Mouse (Mus musculus): ENCODE measurements around the gene Casp4.

Casp4 gene

DNA sequence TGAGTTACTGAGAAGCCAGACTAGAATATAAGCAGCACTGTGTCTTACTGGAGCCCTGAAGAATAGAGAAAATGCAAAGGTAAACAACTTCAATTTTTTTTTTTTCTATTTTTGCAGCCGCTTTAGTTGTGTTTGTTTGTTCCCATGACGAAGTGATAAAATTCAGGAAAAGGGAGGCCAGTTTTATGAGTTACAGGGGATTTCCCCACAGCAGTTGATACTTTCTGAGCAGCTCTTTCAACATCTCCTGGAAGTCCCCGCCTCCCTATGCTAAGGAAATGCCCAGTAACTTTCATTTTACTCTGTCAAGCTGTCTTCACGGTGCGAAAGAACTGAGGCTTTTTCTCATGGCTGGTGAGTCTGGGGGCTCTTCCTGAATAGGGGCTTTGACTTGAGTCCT, at the start of gene Casp4:
Gene Casp4 (plus strand): TSS at position 268 of the 400 bp plus-strand sequence.
- in situ Hi-C loops (cut with MboI, MseI), result no loop called here

DNA sequence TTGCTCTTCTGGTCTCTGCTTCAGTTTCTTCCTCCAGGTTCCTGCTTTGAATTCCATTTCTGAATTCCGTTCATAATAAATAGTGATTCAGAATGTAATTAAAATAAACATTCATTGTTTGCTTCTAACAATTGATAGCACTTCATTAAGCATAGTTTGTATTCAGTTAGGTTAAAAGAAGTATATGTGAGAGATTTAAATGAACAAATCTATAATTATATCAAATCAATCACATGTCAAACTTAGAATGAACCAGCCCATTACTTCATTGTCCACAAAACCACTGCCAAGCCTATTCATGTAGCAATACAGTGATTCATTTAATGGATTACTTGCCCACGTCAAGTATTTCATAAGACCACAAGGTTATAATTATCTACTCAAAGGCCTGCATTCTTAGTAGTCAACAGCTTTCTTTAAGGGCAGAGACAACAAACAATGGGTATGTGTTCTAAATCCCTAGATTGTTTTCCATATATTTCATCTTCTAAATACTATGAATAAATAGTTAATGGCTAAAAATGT, 44.6 kb upstream of the Casp4 start:
- in situ Hi-C loops (cut with MboI, MseI), result no loop called here

DNA sequence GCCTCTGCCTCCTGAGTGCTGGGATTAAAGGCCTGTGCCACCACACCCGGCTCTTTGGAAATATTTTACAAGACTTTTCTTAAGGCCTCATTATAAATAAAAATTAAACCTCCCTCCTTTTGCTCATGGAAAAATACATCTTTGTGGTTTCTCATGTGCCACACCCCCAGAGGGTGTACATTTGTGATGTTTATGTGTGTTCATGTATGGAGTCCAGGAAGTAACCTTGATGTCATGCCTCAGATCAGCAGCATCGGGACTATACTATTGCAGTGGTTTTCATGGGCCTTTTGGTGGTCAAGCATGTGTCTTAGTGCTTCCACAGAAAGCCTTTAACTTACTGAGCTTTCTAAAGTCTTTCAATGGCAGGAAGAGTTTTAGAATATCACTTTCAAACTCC, 38.4 kb upstream of the Casp4 start:
- in situ Hi-C loops (cut with MboI, MseI), result no loop called here

DNA sequence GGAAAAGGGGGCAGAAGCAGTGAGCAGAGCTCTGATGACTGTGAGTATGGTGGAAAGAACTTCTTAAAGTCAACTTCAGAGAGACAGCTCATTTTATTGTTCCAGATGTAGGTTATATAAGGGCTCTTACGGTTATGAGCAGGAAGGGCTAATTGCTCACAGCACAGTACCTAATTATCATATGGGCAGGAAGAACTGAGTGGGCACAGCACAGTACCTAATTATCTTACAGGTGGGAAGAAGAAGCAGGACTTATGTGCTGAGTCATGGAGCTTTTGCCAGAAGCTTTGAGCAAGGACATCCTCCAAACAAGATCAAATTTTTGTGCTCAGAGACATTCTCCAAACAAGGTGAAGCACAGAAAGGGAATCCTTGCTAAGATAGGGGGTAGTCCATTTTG, 37.7 kb upstream of the Casp4 start:
- in situ Hi-C loops (cut with MboI, MseI), result no loop called here

DNA sequence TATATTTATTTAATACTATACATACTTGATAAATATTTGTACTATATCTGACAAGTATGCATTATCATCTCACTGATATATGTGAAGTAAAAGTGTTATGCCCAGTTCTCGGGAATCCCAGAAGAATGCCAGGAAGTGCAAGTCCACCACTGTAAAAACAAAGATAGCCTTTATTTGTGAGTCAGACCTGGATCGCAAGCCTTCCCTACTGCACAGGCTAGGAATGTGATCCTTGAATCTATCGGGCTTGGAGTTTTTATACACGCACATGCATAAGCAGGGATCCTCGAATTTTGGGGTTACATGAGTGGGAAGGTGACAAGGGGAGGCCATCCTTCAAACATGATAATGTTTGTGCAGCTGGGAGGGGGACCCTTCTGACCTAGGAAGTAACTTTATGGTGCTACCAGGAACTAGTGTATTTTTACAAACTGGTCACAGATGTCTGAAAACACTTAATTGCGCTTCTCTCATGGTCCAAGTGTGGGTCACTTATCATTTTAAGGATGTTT, 37.2 kb upstream of the Casp4 start:
- in situ Hi-C loops (cut with MboI, MseI), result no loop called here

DNA sequence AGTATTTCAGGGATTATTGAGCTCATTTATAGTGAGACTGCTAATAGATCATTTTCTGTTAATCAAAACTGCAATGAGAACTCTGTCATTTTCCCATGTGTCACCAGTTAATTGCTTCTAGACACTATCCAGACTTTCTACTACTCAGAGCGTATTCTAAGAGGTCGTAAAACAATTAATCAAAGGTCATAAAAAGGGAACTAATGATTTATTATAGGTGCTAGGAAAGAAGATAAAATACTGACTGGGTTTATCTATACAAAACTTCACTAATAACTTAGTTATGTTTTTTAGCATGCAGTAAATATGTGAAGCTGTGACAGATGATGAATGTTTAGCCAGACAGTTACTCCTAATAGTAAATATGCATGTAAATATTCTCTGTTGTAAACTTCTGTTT, 22.6 kb upstream of the Casp4 start:
- in situ Hi-C loops (cut with MboI, MseI), result no loop called here

DNA sequence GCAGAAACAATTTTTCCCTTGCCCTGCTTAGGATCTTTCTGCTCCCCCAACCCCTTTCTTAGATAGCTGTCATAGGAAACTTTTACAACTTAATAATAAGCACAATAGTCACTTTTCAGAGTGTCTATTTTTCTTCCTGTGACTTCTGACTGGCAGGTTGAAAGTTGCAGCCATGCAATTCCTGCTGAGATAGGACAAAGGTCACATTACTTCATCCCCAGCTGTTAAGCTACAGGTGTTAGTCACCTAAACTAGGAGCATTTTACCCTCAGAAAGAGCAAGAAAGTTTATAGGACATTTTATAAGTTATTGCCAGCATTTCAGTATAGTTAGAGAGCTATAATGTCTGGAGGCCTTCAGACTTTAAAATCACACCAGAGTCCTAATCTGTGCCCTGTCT, 22.0 kb upstream of the Casp4 start:
- in situ Hi-C loops (cut with MboI, MseI), result no loop called here

DNA sequence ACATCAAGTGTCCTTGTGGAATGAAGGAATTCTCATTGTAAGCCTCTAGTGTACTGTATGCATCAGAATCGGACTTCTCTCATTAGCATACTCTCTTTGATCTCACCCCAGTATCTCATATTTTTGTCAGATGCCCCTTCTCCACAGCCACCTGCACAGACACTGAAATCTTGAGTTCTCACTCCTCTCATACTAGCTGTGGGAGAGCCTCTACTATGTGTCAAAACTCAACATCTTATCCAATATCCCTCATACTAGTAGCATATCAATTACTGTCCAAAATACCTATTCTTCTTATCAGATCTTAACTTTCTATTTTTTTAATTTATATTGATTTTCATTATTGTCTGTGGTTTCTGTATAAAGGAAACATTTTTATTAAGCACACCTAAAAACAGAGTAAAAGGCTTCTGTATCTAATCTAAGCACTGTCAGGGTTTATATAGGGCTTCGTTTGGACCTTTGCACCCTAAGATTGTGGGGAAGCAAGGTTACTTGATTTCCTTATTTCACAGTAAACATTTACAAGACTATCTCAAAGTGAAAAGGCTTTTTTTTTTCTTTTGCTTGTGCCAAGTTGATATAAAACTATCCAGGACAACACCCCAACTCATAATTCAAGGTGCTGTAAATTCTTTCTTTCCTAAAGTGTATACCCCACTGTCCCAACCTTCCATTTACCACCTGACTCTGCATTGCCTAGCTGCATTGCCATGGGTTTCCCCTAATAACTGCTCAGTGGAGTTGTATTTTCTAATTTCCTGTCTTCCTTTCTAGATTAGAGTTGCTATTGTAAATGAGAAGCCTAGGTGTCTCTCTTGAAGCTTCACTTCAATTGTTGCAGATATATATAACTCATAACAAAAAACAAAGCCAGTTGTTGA, 12.0 kb upstream of the Casp4 start:
- in situ Hi-C loops (cut with MboI, MseI), result no loop called here

DNA sequence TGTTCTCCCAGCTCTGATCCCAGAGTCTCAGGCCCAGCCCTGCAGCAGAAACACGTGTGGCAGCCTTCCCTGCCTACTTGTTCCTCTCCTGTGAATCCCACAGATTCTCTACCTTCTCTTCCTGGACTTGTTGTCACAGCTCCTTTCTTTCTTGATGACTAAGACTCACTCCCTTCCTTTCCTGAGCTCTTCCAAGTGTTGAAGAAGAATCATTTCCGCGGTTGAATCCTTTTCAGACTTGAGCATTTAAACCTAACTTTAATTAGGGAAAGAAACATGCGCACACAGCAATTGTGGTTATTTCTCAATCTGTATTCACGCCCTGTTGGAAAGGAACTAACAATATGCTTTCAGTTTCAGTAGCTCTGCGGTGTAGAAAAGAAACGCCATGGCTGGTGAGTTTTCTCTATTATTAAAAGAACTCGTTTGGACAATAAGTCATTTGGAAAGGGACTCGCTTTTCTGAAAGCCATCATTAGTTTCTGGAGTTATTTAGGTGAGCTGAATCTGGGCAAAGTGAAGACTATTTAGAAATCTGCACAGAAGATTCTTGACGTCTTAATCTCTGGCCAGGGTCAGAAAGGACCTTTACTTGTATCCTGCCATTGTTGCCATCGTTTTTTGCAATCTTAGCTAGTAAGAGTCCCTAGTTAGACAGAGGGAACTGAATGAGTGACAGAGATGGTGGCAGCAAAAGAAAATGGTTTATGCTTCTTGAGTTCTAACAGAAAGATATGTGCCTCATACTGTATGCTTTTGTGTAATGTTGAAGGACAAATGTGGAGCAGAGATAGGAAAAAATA, 10.1 kb upstream of the Casp4 start, which contains the start of gene Casp1:
Gene Casp1 (plus strand): TSS at position 189 of the 803 bp plus-strand sequence.
- in situ Hi-C loops (cut with MboI, MseI), result no loop called here

DNA sequence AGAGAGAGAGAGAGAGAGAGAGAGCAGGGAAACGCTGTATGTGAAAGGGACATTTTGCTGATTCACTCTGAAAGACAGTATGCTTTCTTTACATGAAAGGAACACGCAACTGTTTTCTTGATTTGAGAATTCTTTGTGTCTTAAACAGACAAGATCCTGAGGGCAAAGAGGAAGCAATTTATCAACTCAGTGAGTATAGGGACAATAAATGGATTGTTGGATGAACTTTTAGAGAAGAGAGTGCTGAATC, 9.6 kb upstream of the Casp4 start:
- in situ Hi-C loops (cut with MboI, MseI), result no loop called here

DNA sequence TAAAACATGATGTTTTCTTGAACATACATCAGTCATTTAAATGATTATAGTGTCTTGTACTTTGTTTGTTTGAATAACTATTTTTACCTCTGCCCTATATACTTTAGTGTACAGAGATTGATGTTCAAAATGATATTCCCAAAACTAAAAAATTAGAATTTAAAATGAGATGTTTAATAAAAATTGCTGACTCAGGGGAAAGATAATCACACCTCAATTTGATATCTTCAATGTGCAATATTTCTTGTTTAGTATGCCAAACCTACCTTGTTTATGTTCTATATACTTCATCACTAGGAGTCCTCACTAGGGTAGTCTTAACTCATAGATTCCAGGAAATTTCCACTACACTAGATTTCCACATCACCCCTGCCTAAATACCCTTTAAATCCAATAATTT, 1.5 kb downstream of the Casp4 start:
- in situ Hi-C loops (cut with MboI, MseI), result no loop called here

DNA sequence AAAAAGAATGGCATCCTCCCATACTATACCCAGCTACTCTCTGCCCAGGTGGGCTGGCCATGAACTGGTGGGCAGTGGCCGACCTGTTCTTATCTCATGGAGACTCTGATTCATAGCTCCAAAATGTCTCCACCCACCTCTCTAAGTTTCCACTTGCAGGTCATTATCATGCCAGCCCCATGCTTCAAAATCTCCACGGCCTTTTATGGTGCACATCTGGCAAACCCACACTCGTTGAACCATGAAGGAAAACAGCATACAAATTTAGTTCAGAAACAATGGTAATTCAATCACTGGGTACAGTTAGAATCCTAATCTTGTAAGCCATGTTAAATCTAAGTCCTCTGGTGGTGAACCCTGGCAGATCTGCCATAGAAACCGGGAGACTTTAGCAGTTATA, 2.8 kb downstream of the Casp4 start:
- in situ Hi-C loops (cut with MboI, MseI), result no loop called here

DNA sequence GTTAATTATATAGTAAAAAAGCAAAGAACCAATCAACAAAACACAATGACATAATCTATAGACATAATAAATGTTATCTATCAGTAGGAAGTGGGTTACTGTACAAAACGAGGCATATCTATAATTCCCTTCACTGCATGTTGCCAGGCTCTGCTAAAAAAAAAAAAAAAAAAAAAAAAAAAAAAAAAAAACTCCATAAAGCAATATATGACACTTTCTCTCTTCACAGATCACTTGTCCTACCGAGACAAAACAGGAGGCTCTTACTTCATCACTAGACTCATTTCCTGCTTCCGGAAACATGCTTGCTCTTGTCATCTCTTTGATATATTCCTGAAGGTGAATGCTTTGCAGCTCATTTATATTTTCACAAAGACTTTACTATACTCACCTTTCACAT, 19.6 kb downstream of the Casp4 start:
- in situ Hi-C loops (cut with MboI, MseI), result no loop called here

DNA sequence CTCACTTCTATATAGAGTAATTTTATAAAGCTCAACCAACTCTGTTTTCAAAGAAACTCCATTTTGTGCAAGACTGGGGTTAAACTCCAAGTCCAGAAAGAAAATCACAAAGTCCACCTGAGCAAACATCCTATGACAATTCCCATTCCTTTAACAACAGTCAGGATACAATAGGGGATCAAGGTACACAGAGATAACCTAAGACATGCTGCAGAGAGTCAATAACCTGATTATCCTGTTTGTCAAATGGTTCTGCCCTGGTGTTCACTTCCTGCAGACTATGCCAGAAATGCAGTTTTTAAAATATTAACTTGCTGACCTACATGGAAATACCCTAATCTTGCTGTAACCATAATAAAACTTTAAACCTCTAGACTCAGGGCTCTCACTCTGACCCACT, 23.8 kb downstream of the Casp4 start:
- in situ Hi-C loops (cut with MboI, MseI), result no loop called here

DNA sequence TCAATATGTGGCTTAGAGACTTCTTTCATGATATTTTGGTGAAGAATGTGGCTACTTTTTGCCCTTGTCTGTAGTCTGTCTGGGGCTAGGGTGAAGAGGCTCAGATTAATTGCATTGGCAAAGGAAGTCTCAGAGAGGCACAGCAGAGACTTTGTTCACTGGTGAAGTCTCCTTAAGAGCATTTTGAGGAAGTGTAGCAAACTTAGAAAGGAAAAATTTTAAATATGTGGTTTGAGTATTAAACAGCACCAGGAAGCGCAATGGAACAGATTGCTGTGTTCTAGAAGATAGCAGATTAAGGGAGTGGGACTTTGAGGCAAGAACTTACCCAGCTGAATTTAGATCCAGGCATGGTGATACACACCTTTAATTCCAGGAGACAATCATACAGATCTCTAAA, 24.8 kb downstream of the Casp4 start:
- in situ Hi-C loops (cut with MboI, MseI), result no loop called here

DNA sequence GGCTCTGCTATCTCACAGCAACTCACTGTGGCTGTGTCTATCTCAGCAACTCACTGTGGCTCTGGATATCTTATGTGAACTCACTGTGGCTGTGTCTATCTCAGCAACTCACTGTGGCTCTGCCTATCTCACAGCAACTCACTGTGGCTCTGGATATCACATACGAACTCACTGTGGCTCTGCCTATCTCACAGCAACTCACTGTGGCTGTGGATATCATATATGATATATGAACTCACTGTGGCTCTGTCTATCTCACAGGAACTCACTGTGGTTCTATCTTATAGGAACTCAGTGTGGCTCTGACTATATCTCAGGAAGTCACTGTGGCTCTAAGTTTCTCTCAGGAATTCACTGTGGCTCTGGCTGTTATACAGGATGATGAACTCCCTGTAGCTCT, 34.5 kb downstream of the Casp4 start:
- in situ Hi-C loops (cut with MboI, MseI), result no loop called here

DNA sequence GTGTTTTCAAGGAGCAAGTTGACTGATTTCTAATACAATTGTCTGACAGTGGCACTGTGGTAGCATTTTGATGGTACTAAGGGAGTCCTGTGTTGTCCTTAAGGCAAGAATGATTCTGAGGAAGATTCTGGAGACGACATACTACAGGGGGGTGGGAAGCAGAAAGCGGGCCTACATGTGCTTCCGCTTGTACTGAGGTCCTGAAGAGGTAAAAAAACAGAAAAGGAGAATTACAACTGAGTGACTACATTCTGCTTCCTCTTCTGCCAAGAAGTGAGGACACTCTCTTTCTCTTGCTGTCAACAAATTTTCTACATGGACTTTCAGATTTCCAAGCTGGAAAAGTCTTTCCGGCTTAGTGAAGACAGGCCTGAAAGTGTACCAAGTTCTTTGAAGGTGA, 35.5 kb downstream of the Casp4 start:
- in situ Hi-C loops (cut with MboI, MseI), result no loop called here

DNA sequence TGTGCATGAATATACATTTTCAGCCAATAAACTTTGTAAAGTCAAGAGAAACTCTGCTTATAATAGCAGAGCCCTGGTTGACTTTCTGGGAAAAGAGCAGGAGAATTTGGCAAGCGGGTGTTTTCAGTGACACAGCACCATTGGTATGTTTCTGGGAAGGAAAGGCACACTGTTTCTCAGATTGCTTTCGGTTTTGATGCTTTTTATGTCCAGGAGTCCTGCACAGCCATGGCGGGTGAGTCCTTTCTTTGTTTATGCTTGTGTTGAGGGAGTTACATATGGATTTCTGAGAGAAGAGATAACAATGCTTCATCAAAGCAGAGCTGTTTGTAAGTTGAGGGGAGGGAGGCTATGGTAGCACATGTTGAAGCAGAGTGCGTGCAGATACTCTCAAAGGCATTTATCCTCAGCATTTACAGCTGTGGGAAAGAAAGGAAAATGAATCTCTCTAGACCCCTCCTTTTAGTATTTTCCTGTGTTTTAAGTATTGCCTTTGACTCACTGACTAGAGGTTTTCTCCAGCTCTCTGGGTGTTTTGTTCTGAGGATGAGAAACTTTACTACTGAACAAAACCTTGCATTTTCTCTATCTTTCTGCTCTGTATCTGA, 36.8 kb downstream of the Casp4 start, which contains the start of gene Casp12:
Gene Casp12 (plus strand): TSS at position 140 of the 608 bp plus-strand sequence.
- in situ Hi-C loops (cut with MboI, MseI), result loop anchor here (5.0 kb wide), 1 partner anchor 107 kb away; no protein-coding TSS in a partner anchor

DNA sequence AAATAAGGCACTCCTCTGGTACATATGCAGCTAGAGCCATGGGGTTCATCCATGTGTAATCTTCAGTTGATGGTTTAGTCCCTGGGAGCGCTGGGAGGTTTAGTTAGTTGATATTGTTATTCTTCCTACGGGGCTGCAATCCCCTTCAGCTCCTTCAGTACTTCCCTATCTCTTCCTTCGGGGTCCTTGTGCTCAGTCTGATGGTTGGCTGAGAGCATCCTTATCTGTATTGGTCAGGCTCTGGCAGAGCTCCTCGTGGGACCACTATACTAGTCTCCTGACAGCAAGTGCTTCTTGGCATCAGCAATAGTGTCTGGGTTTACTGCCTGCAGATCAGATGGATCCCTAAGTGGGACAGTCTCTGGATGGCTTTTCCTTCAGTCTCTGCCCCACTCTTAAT, 38.8 kb downstream of the Casp4 start:
- in situ Hi-C loops (cut with MboI, MseI), result loop anchor here (5.0 kb wide), 1 partner anchor 105 kb away; no protein-coding TSS in a partner anchor

DNA sequence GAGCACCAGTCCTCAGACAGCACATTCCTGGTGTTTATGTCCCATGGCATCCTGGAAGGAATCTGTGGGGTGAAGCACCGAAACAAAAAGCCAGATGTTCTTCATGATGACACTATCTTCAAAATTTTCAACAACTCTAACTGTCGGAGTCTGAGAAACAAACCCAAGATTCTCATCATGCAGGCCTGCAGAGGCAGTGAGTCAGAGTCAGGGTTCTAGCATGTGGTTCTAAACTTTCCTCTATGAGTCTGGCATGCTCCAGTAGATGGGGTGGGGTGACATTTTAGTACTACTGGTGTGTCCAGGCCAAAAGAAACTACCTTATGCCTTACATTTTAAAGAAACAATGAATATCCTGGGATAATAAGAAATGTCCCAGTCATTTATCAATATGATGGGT, 45.0 kb downstream of the Casp4 start:
- in situ Hi-C loops (cut with MboI, MseI), result no loop called here

DNA sequence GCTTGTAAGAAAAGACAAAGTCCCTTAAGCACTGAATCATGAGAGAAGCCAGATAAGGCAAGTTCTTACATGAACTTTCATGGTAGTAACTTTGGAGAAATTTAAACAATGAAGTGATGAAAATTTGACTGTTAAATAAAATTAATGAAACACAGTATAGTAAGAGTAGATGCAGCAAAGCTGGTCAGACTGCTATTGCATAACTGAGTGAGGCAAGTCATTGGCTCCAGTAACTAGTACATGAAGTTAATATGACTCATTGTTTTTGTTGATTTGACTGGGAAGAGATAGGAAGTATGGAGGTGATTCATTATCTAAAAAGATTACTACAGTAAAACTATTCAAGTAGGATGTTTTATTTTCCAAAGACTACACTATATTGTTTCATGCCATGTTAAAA, 48.2 kb downstream of the Casp4 start:
- in situ Hi-C loops (cut with MboI, MseI), result no loop called here
